13 mouse cellular contexts compared by ENCODE assay signal in the genomic region with DNA sequence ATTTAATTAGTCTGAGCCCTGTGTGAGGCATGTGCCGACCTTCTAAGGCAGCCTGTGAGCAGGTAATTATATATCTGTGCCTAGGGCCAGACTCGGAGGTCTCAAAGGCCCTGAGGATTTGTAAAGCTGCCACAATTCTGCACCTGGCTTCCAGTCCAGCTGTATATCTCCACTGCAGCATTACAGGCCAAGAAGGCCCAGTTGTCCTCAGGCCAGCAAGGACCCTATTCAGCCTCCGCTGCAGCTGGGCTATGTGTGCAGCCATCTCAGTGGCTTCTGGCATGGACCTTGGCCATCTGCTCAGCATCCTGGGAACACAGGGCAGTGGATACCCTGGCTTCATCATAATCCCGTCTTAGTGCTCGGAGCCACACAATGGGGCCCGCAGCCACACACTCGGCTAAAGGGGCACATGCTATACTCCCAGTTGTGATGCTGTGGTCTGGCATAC.
DNase-seq lines count a peak whose midpoint lies in the region; ATAC-seq and TF ChIP-seq lines count a peak whose summit lies in the region.
"Had no signal": no experiment of that assay in that cellular context is flagged by ENCODE, and none has a peak within 500 bp of the region (broad histone marks: within the 10 kb centered on the region; RNA-seq: fewer than 3 reads in every experiment).

No protein-coding gene starts in this region.

- H3K36me3 ChIP-seq in heart, embryonic 13.5 days = no peaks in the 10 kb centered on the region
- H3K36me3 ChIP-seq in heart, embryonic 12.5 days = 0 out of 2 replicates have a peak, but pooled peaks cover under 1% of the 10 kb centered on the region
- H3K36me3 ChIP-seq in hindbrain, postnatal 0 days (ENCODE audit: insufficient read depth, low read length) = no peaks in the 10 kb centered on the region
- H3K36me3 ChIP-seq: stomach, embryonic 15.5 days had no signal

- peaks cover 76% of the 10 kb centered on the region for H3K4me1 ChIP-seq in heart, embryonic 13.5 days
- H3K4me1 ChIP-seq in heart, embryonic 12.5 days (replicated peaks) = peaks cover 81% of the 10 kb centered on the region
- peaks cover 11% of the 10 kb centered on the region; the same call in 1 of the 2 replicates for H3K4me1 ChIP-seq in hindbrain, postnatal 0 days (ENCODE audit: insufficient read depth, low read length)
- H3K4me1 ChIP-seq: stomach, embryonic 15.5 days had no signal

- H3K4me2 ChIP-seq in heart, embryonic 13.5 days = no peak overlapping the region
- H3K4me2 ChIP-seq in heart, embryonic 12.5 days = no peak overlapping the region
- no peak overlapping the region for H3K4me2 ChIP-seq in hindbrain, postnatal 0 days (ENCODE audit: low read depth, low read length)
- H3K4me2 ChIP-seq: stomach, embryonic 15.5 days had no signal

- peaks cover 27% of the 10 kb centered on the region for H3K27me3 ChIP-seq in heart, embryonic 13.5 days (replicated peaks)
- H3K27me3 ChIP-seq in heart, embryonic 12.5 days (replicated peaks) = peaks cover 9% of the 10 kb centered on the region; the same call in 1 of the 2 replicates
- H3K27me3 ChIP-seq in hindbrain, postnatal 0 days (ENCODE audit: insufficient read depth, low read length) = no peaks in the 10 kb centered on the region
- H3K27me3 ChIP-seq: stomach, embryonic 15.5 days had no signal

- ATAC-seq in heart, embryonic 13.5 days (ENCODE audit: extremely low read depth, insufficient number of reproducible peaks, low FRiP score, low TSS enrichment) = no peak
- ATAC-seq in heart, embryonic 12.5 days (ENCODE audit: insufficient number of reproducible peaks, low FRiP score) = no peak
- ATAC-seq in hindbrain, postnatal 0 days = peak; percentile 84
- ATAC-seq: lung, postnatal 0 days had no signal

- peak; percentile 18 for DNase-seq in right cerebral cortex, postnatal 14 days
- no peak for DNase-seq in right cerebral cortex, postnatal 25 days
- peak; percentile 75 for DNase-seq in hindbrain, postnatal 0 days (ENCODE audit: low spot score)
- no peak for DNase-seq in adrenal gland, adult 2 months
- DNase-seq in embryo, embryonic 10 days (ENCODE audit: low spot score) = no peak
- DNase-seq: adrenal gland, postnatal 36 days; kidney, adult 2 months; right cerebral cortex, adult 18-20 months; thymus, postnatal 36 days had no signal

- WGBS in heart, embryonic 13.5 days = 67% methylated on average over 7 of the region's 7 CpGs
- WGBS in heart, embryonic 12.5 days = 69% methylated on average over 7 of the region's 7 CpGs
- 38% methylated on average over 7 of the region's 7 CpGs for WGBS in hindbrain, postnatal 0 days

- no peak overlapping the region for H3K4me3 ChIP-seq in heart, embryonic 13.5 days
- no peak overlapping the region for H3K4me3 ChIP-seq in heart, embryonic 12.5 days
- no peak overlapping the region for H3K4me3 ChIP-seq in hindbrain, postnatal 0 days (ENCODE audit: low read length)
- H3K4me3 ChIP-seq: stomach, embryonic 15.5 days had no signal

- peaks cover 5% of the 10 kb centered on the region for H3K9me3 ChIP-seq in heart, embryonic 13.5 days
- H3K9me3 ChIP-seq in heart, embryonic 12.5 days (replicated peaks) = peaks cover 6% of the 10 kb centered on the region; the same call in 1 of the 2 replicates
- peaks cover 2% of the 10 kb centered on the region; the same call in 1 of the 2 replicates for H3K9me3 ChIP-seq in hindbrain, postnatal 0 days (ENCODE audit: low read length)
- H3K9me3 ChIP-seq: stomach, embryonic 15.5 days had no signal

- no peak for TF ChIP-seq CTCF in hindbrain, postnatal 0 days (IDR thresholded peaks at IDR 0.05; ENCODE audit: low read depth)

- H3K9ac ChIP-seq in heart, embryonic 13.5 days = 0 out of 2 replicates have a peak overlapping the region, but pooled peaks have one; percentile 9
- H3K9ac ChIP-seq in heart, embryonic 12.5 days = no peak overlapping the region
- no peak overlapping the region for H3K9ac ChIP-seq in hindbrain, postnatal 0 days (replicated peaks; ENCODE audit: low read length)
- H3K9ac ChIP-seq: stomach, embryonic 15.5 days had no signal

- peak overlapping the region; percentile 44 for H3K27ac ChIP-seq in heart, embryonic 13.5 days (replicated peaks)
- no peak overlapping the region for H3K27ac ChIP-seq in heart, embryonic 12.5 days (ENCODE audit: poor library complexity, severe bottlenecking)
- H3K27ac ChIP-seq in hindbrain, postnatal 0 days = peak overlapping the region; percentile 36; the same call in 1 of the 2 replicates
- H3K27ac ChIP-seq: stomach, embryonic 15.5 days had no signal

Comparison
In these comparisons a context has a peak if more than half of its experiments do, and no peak if none do; other contexts are left out.
1. DNase-seq: peak in right cerebral cortex, postnatal 14 days (single experiment) and hindbrain, postnatal 0 days (single experiment); none in right cerebral cortex, postnatal 25 days (single experiment), adrenal gland, adult 2 months (single experiment) and embryo, embryonic 10 days (single experiment).